Mouse (Mus musculus) small intestine, adult 2 months (tissue): Measurements from ENCODE around the gene Rex1bd.

ENCODE experiments used
- CTCF ChIP-seq: fragments of 200-500 bp; IDR thresholded peaks from 2 replicates; pipeline ENCODE4 v1.5.1; 2012; ENCODE audit warnings: low read depth, mild to moderate bottlenecking, control low read depth, inconsistent platforms, low read length, moderate library complexity, mixed read lengths; ENCODE audit not compliant: insufficient replicate concordance, insufficient read length; ENCODE audit errors: extremely low read depth
- POLR2A ChIP-seq: fragments of 200-500 bp; IDR thresholded peaks from 2 replicates; pipeline ENCODE4 v1.6.1; 2012; ENCODE audit warnings: low read depth, mild to moderate bottlenecking, control low read depth, inconsistent platforms, low read length, moderate library complexity

- TF ChIP-seq CTCF (no peak), POLR2A (no peak)
Observed at GRCm38 (mm10) chr8:70507027-70507393, 458 bp upstream of the Rex1bd start.
